Mouse (Mus musculus) neural tube, embryonic 11.5 days (tissue): ENCODE results near the gene Gstt3. TPM values are rescaled to one million over a fixed set of nuclear protein-coding genes. Genes with fewer than 3 reads are reported as not detected.

Source experiments
- ATAC-seq: fragments of 200-750 bp; cut with Nextera tagmentation; 2 replicates; pipeline ENCODE4 v1.8.0; 2017; ENCODE audit warnings: moderate number of reproducible peaks, mild to moderate bottlenecking, moderate TSS enrichment, moderate library complexity; ENCODE audit not compliant: insufficient read depth, low FRiP score, low TSS enrichment
- DNase-seq: peaks from one replicate; pipeline ENCODE4 v3.0.0-alpha.2; 2015; ENCODE audit warnings: low spot score
- H3K27ac ChIP-seq: fragments of 300-500 bp; sonication (generic); 2 replicates; pipeline ENCODE4 v1.5.1; 2014; ENCODE audit warnings: low read depth, mild to moderate bottlenecking, low read length
- H3K27me3 ChIP-seq: fragments of 300-500 bp; sonication (generic); 2 replicates; pipeline ENCODE4 v1.6.1; 2014; ENCODE audit warnings: mild to moderate bottlenecking, low read length, mixed read lengths; ENCODE audit not compliant: control insufficient read depth, insufficient read depth
- H3K36me3 ChIP-seq: fragments of 300-500 bp; sonication (generic); 2 replicates; pipeline ENCODE4 v1.6.1; 2014; ENCODE audit warnings: mild to moderate bottlenecking, low read length, moderate library complexity, mixed read lengths; ENCODE audit not compliant: control insufficient read depth, insufficient read depth
- H3K4me1 ChIP-seq: fragments of 300-500 bp; sonication (generic); 2 replicates; pipeline ENCODE4 v1.6.1; 2014; ENCODE audit warnings: low read length, mixed read lengths; ENCODE audit not compliant: control insufficient read depth, insufficient read depth
- H3K4me2 ChIP-seq: fragments of 300-500 bp; sonication (generic); 2 replicates; pipeline ENCODE4 v1.6.1; 2014; ENCODE audit warnings: low read depth, mild to moderate bottlenecking, moderate library complexity
- H3K4me3 ChIP-seq: fragments of 300-500 bp; sonication (generic); 2 replicates; pipeline ENCODE4 v1.5.1; 2014; ENCODE audit warnings: low read depth, low read length
- H3K9ac ChIP-seq: fragments of 300-500 bp; sonication (generic); 2 replicates; pipeline ENCODE4 v1.6.1; 2014; ENCODE audit warnings: mild to moderate bottlenecking, low read length
- H3K9me3 ChIP-seq: fragments of 300-500 bp; sonication (generic); 2 replicates; pipeline ENCODE4 v1.6.1; 2016; ENCODE audit warnings: low read length; ENCODE audit not compliant: control insufficient read depth
- WGBS: fragments of 180-500 bp; shearing (Covaris S2); extraction: QIAGEN DNeasy Blood & Tissue Kit; methylation state at CpG from one replicate; pipeline ENCODE4 v1.1.7; 2014; 5-methylcytosine and 5-hydroxymethylcytosine counted together
- polyA plus RNA-seq: library from polyadenylated mRNA; unstranded; fragments of >200 nt; fragmentation: Nextera tagmentation; extraction: Ambion mirVana; gene quantifications from 2 replicates; pipeline ENCODE4 v1.2.1, GENCODE M21; 2014

Gstt3 gene
- polyA plus RNA-seq, 1 experiment from 2014 or later, result 2.1 TPM

- Histone ChIP-seq H3K27me3 (no peaks in the 10 kb centered on the region), H3K27ac (no peak overlapping the region), H3K4me1 (0 out of 2 replicates have a peak, but pooled peaks cover 4% of the 10 kb centered on the region), H3K4me2 (no peak overlapping the region), H3K9me3 (peaks cover 3% of the 10 kb centered on the region; the same call in 1 of the 2 replicates), H3K4me3 (no peak overlapping the region), H3K36me3 (no peaks in the 10 kb centered on the region; the same call in 1 of the 2 replicates), H3K9ac (no peak overlapping the region)
- no peak for ATAC-seq
- WGBS, result 95% methylated on average over 3 of the region's 3 CpGs
- no peak for DNase-seq
These were observed 20.9 kb downstream of the Gstt3 start for GRCm38 (mm10) chr10:75760311-75760710.

GRCm38 (mm10) chr10:75756719-75757118 lies 24.5 kb downstream of the Gstt3 start:
- Histone ChIP-seq H3K9me3 (peaks cover 3% of the 10 kb centered on the region; the same call in 1 of the 2 replicates), H3K4me2 (no peak overlapping the region), H3K27ac (no peak overlapping the region), H3K9ac (no peak overlapping the region), H3K36me3 (peaks cover 4% of the 10 kb centered on the region), H3K27me3 (no peaks in the 10 kb centered on the region), H3K4me1 (no peaks in the 10 kb centered on the region), H3K4me3 (no peak overlapping the region)
- DNase-seq (no peak), ATAC-seq (no peak)
- WGBS, result 95% methylated on average over 11 of the region's 11 CpGs

- WGBS, result 49% methylated on average over 3 of the region's 3 CpGs
- Histone ChIP-seq H3K36me3 (peaks cover 13% of the 10 kb centered on the region), H3K9ac (no peak overlapping the region), H3K27me3 (no peaks in the 10 kb centered on the region), H3K4me3 (no peak overlapping the region), H3K4me1 (no peaks in the 10 kb centered on the region), H3K27ac (no peak overlapping the region), H3K9me3 (no peaks in the 10 kb centered on the region), H3K4me2 (no peak overlapping the region)
- ATAC-seq, result peak; percentile 58; the same call in 1 of the 2 replicates
- DNase-seq, result peak; percentile 77
These were observed 37.2 kb downstream of the Gstt3 start for GRCm38 (mm10) chr10:75744017-75744416.

- H3K36me3 ChIP-seq, result peaks cover 13% of the 10 kb centered on the region
- H3K9me3 ChIP-seq, result no peaks in the 10 kb centered on the region
- H3K4me2 ChIP-seq, result no peak overlapping the region
- no peaks in the 10 kb centered on the region for H3K4me1 ChIP-seq
- no peak overlapping the region for H3K27ac ChIP-seq
- 90% methylated on average over 12 of the region's 12 CpGs for WGBS
- H3K27me3 ChIP-seq, result no peaks in the 10 kb centered on the region
- no peak overlapping the region for H3K9ac ChIP-seq
- ATAC-seq (no peak), DNase-seq (no peak)
- no peak overlapping the region for H3K4me3 ChIP-seq
These were observed 37.8 kb downstream of the Gstt3 start for GRCm38 (mm10) chr10:75743369-75743768.

GRCm38 (mm10) chr10:75740866-75741265 lies 40.3 kb downstream of the Gstt3 start:
- WGBS, result 95% methylated on average over 3 of the region's 3 CpGs
- ATAC-seq, result no peak
- peaks cover 9% of the 10 kb centered on the region for H3K36me3 ChIP-seq

GRCm38 (mm10) chr10:75725449-75725848 lies 55.8 kb downstream of the Gstt3 start:
- H3K36me3 ChIP-seq, result peaks cover 14% of the 10 kb centered on the region
- 90% methylated on average over 7 of the region's 7 CpGs for WGBS

More at GRCm38 (mm10) chr10:75740866-75741265, 40.3 kb downstream of the Gstt3 start:
- no peak for DNase-seq
- Histone ChIP-seq H3K4me3 (no peak overlapping the region), H3K4me1 (no peaks in the 10 kb centered on the region), H3K4me2 (no peak overlapping the region), H3K9ac (no peak overlapping the region), H3K27ac (no peak overlapping the region), H3K27me3 (no peaks in the 10 kb centered on the region), H3K9me3 (no peaks in the 10 kb centered on the region)

More at GRCm38 (mm10) chr10:75725449-75725848, 55.8 kb downstream of the Gstt3 start:
- H3K9ac ChIP-seq, result no peak overlapping the region
- DNase-seq (no peak), ATAC-seq (no peak)
- H3K4me2 ChIP-seq, result no peak overlapping the region
- no peak overlapping the region for H3K27ac ChIP-seq
- H3K27me3 ChIP-seq, result no peaks in the 10 kb centered on the region
- H3K4me3 ChIP-seq, result no peak overlapping the region
- H3K4me1 ChIP-seq, result no peaks in the 10 kb centered on the region
- no peaks in the 10 kb centered on the region for H3K9me3 ChIP-seq

Other genes starting within 250 kb of the Gstt3 start
- 6.1 and 6.6 TPM in 2 replicates for gene Lrrc75b, start 221.1 kb downstream of the Gstt3 start, polyA plus RNA-seq
- 2.0 and 3.1 TPM in 2 replicates for gene Ggt1, start 219.8 kb downstream of the Gstt3 start, polyA plus RNA-seq
- gene Ggt5, start 192.1 kb downstream of the Gstt3 start, polyA plus RNA-seq, result 0.37 and 0.45 TPM in 2 replicates
- gene Susd2, start 137.4 kb downstream of the Gstt3 start, polyA plus RNA-seq, result 1.8 and 2.4 TPM in 2 replicates
- gene Cabin1, start 17.1 kb downstream of the Gstt3 start, polyA plus RNA-seq, result 29.5 and 32.2 TPM in 2 replicates
- 93.0 and 93.5 TPM in 2 replicates for gene Ddt, start 8.0 kb downstream of the Gstt3 start, polyA plus RNA-seq
- gene Gm20441, start 460 bp downstream of the Gstt3 start, polyA plus RNA-seq, result not detected in 2 replicates
- 2.5 and 2.9 TPM in 2 replicates for gene Gstt1, start 17.2 kb upstream of the Gstt3 start, polyA plus RNA-seq
- not detected in 2 replicates for gene Gstt4, start 41.1 kb upstream of the Gstt3 start, polyA plus RNA-seq
- gene Gstt2, start 56.0 kb upstream of the Gstt3 start, polyA plus RNA-seq, result 6.5 and 7.2 TPM in 2 replicates
- 2,352 and 2,361 TPM in 2 replicates for gene Mif, start 78.8 kb upstream of the Gstt3 start, polyA plus RNA-seq
- gene Derl3, start 112.0 kb upstream of the Gstt3 start, polyA plus RNA-seq, result 2.8 and 2.9 TPM in 2 replicates
- gene Smarcb1, start 140.2 kb upstream of the Gstt3 start, polyA plus RNA-seq, result 288 and 294 TPM in 2 replicates
- gene Chchd10, start 151.7 kb upstream of the Gstt3 start, polyA plus RNA-seq, result 9.9 and 11.7 TPM in 2 replicates
- gene Mmp11, start 155.1 kb upstream of the Gstt3 start, polyA plus RNA-seq, result 41.2 and 46.1 TPM in 2 replicates
- 0.97 and 1.9 TPM in 2 replicates for gene Gm867, start 159.3 kb upstream of the Gstt3 start, polyA plus RNA-seq
- gene Vpreb3, start 161.6 kb upstream of the Gstt3 start, polyA plus RNA-seq, result 0.53 TPM in 1 of 2 replicates, not detected in the other
- 0.19 TPM in 1 of 2 replicates, not detected in the other for gene Gm5134, start 173.1 kb upstream of the Gstt3 start, polyA plus RNA-seq